Mouse (Mus musculus) embryonic facial prominence, embryonic 12.5 days (tissue): Measurements from ENCODE around the gene Lsm3. TPM values are rescaled to one million over a fixed set of nuclear protein-coding genes. Genes with fewer than 3 reads are reported as not detected.

Experiments used
- ATAC-seq: fragments of 200-750 bp; cut with Nextera tagmentation; 2 replicates; pipeline ENCODE4 v1.8.0; 2017; ENCODE audit not compliant: insufficient number of reproducible peaks, insufficient read depth, low FRiP score, low TSS enrichment
- H3K27ac ChIP-seq: fragments of 300-500 bp; sonication (generic); 2 replicates; pipeline ENCODE4 v1.5.1; 2016; ENCODE audit warnings: mild to moderate bottlenecking
- H3K27me3 ChIP-seq: fragments of 300-500 bp; sonication (generic); 2 replicates; pipeline ENCODE4 v1.6.1; 2016; ENCODE audit warnings: mild to moderate bottlenecking, moderate library complexity
- H3K36me3 ChIP-seq: fragments of 300-500 bp; sonication (generic); 2 replicates; pipeline ENCODE4 v1.6.1; 2016; ENCODE audit warnings: mild to moderate bottlenecking
- H3K4me1 ChIP-seq: fragments of 300-500 bp; sonication (generic); 2 replicates; pipeline ENCODE4 v1.6.1; 2016
- H3K4me2 ChIP-seq: fragments of 300-500 bp; sonication (generic); replicated peaks from 2 replicates; pipeline ENCODE4 v1.6.1; 2016; ENCODE audit warnings: mild to moderate bottlenecking, moderate library complexity
- H3K4me3 ChIP-seq: fragments of 300-500 bp; sonication (generic); 2 replicates; pipeline ENCODE4 v1.5.1; 2016; ENCODE audit warnings: mild to moderate bottlenecking
- H3K9ac ChIP-seq: fragments of 300-500 bp; sonication (generic); 2 replicates; pipeline ENCODE4 v1.6.1; 2016; ENCODE audit warnings: mild to moderate bottlenecking, moderate library complexity
- H3K9me3 ChIP-seq: fragments of 300-500 bp; sonication (generic); 2 replicates; pipeline ENCODE4 v1.6.1; 2016; ENCODE audit warnings: mild to moderate bottlenecking, moderate library complexity
- WGBS: fragments of 180-500 bp; shearing (Covaris S2); methylation state at CpG from one replicate; pipeline ENCODE4 v1.1.7; 2016; 5-methylcytosine and 5-hydroxymethylcytosine counted together
- polyA plus RNA-seq: library from polyadenylated mRNA; unstranded; fragments of >200 nt; fragmentation: Nextera tagmentation; extraction: Ambion mirVana; gene quantifications from 2 replicates; pipeline ENCODE4 v1.2.1, GENCODE M21; 2016

The Lsm3 gene
- polyA plus RNA-seq, 1 experiment from 2014 or later: 277 TPM

GRCm38 (mm10) chr6:91563031-91563430 lies 47.3 kb downstream of the Lsm3 start:
- peaks cover 9% of the 10 kb centered on the region; the same call in 1 of the 2 replicates for H3K4me1 ChIP-seq
- H3K4me3 ChIP-seq: no peak overlapping the region
- no peak overlapping the region for H3K4me2 ChIP-seq
- WGBS: 86% methylated on average over 3 of the region's 3 CpGs
- H3K9me3 ChIP-seq: no peaks in the 10 kb centered on the region
- no peaks in the 10 kb centered on the region for H3K27me3 ChIP-seq
- H3K36me3 ChIP-seq: no peaks in the 10 kb centered on the region
- no peak overlapping the region for H3K27ac ChIP-seq
- no peak for ATAC-seq
- H3K9ac ChIP-seq: no peak overlapping the region

GRCm38 (mm10) chr6:91566407-91566806 lies 50.7 kb downstream of the Lsm3 start:
- no peak overlapping the region for H3K4me2 ChIP-seq
- ATAC-seq: no peak
- no peak overlapping the region for H3K4me3 ChIP-seq
- H3K27me3 ChIP-seq: no peaks in the 10 kb centered on the region
- H3K9ac ChIP-seq: no peak overlapping the region
- H3K36me3 ChIP-seq: no peaks in the 10 kb centered on the region
- H3K27ac ChIP-seq: no peak overlapping the region
- WGBS: 75% methylated on average over 9 of the region's 9 CpGs
- no peaks in the 10 kb centered on the region for H3K9me3 ChIP-seq
- H3K4me1 ChIP-seq: peaks cover 6% of the 10 kb centered on the region; the same call in 1 of the 2 replicates

Other genes with a start within 250 kb of the Lsm3 start
- 1.6 and 3.6 TPM in 2 replicates for gene Wnt7a, start 104.6 kb upstream of the Lsm3 start, polyA plus RNA-seq
- 21.1 and 21.5 TPM in 2 replicates for gene Chchd4, start 42.4 kb upstream of the Lsm3 start, polyA plus RNA-seq
- 62.2 and 63.0 TPM in 2 replicates for gene Tmem43, start 42.2 kb upstream of the Lsm3 start, polyA plus RNA-seq
- gene Xpc, start within 50 bp of the Lsm3 start, polyA plus RNA-seq: 24.5 and 24.8 TPM in 2 replicates
- 56.2 and 67.5 TPM in 2 replicates for gene Slc6a6, start 168.1 kb downstream of the Lsm3 start, polyA plus RNA-seq